Mouse (Mus musculus) kidney, postnatal 14 days (tissue): ENCODE measurements around the gene Tox4.

Source experiments
- DNase-seq: peaks from one replicate; pipeline ENCODE4 v3.0.0; 2022; ENCODE audit warnings: mixed read lengths

Tox4 gene

GRCm38 (mm10) chr14:52313931-52314807, 35.2 kb downstream of the Tox4 start:
- DNase-seq: no peak

- DNase-seq: no peak
Measured at GRCm38 (mm10) chr14:52314808-52315150, 35.8 kb downstream of the Tox4 start.

- DNase-seq: peak; percentile 10
Measured at GRCm38 (mm10) chr14:52315283-52315780, 36.4 kb downstream of the Tox4 start.

GRCm38 (mm10) chr14:52315792-52316440, 37.0 kb downstream of the Tox4 start:
- peak; percentile 84 for DNase-seq

GRCm38 (mm10) chr14:52316441-52317225, 37.7 kb downstream of the Tox4 start:
- peak; percentile 70 for DNase-seq

- DNase-seq: no peak
Measured at GRCm38 (mm10) chr14:52319361-52319760, 40.4 kb downstream of the Tox4 start.

- DNase-seq: no peak
Measured at GRCm38 (mm10) chr14:52325890-52326289, 46.9 kb downstream of the Tox4 start.

GRCm38 (mm10) chr14:52327375-52327901, 48.5 kb downstream of the Tox4 start:
- no peak for DNase-seq

- no peak for DNase-seq
Measured at GRCm38 (mm10) chr14:52327910-52328812, 49.2 kb downstream of the Tox4 start, which contains the start of gene Sall2. Gene Sall2, minus strand, starts transcription at chr14:52328762.

- DNase-seq: no peak
Measured at GRCm38 (mm10) chr14:52331069-52331750, 52.3 kb downstream of the Tox4 start.

GRCm38 (mm10) chr14:52332171-52332570, 53.2 kb downstream of the Tox4 start:
- no peak for DNase-seq

- DNase-seq: peak; percentile 81
Measured at GRCm38 (mm10) chr14:52338751-52339511, 60.0 kb downstream of the Tox4 start.

- no peak for DNase-seq
Measured at GRCm38 (mm10) chr14:52339512-52339852, 60.5 kb downstream of the Tox4 start.
